Mouse (Mus musculus) cerebral cortex, adult 2 months (tissue): ENCODE measurements around the gene Vmn1r49.

Source experiments
- WGBS: fragments of 180-500 bp; shearing (Covaris S2); methylation state at CpG from one replicate; pipeline ENCODE4 v1.1.7; 2018; 5-methylcytosine and 5-hydroxymethylcytosine counted together

Gene Vmn1r49

GRCm38 (mm10) chr6:90078406-90078805 lies at the start of gene Vmn1r49:
Gene Vmn1r49, minus strand, starts transcription at chr6:90078506.
- 77% methylated on average over 4 of the region's 4 CpGs for WGBS

- WGBS: 95% methylated on average over 1 of the region's 1 CpGs
These were observed 44.0 kb upstream of the Vmn1r49 start, which contains the start of gene Vmn1r51 for GRCm38 (mm10) chr6:90122296-90122695. Gene Vmn1r51, plus strand, starts transcription at chr6:90122596.

DNA sequence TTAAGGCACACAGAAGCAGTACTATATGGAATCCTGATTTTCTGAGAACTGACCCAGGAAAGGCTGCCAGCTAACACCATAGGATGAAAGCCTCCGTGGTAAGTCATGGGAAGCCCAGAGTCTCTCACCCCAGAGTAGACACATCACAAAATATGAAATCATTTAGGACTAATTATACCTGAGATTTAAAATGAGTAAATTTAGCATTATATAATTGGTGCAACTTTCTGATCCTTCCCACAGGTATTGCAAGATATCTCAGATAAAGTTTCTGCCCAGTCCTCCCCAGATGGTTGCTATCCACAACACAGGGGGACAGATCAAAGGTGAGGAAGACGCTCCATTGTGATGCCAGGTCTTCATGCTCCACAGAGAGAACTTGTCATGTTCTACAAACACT lies 22.8 kb upstream of the Vmn1r49 start, which contains the start of gene Vmn1r50:
Vmn1r50 (plus strand) TSS at position 301 of the 400 bp plus-strand sequence.
- 61% methylated on average over 2 of the region's 2 CpGs for WGBS

- 97% methylated on average over 2 of the region's 2 CpGs for WGBS
These were observed 22.3 kb upstream of the Vmn1r49 start for GRCm38 (mm10) chr6:90100566-90100965.

- no CpG with 5 or more reads among the region's 2 CpGs for WGBS
These were observed 41.6 kb downstream of the Vmn1r49 start, which contains the start of gene Vmn1r48 for GRCm38 (mm10) chr6:90036741-90037140. Gene Vmn1r48, minus strand, starts transcription at chr6:90036841.
